Mouse (Mus musculus): Measurements from ENCODE around the gene Tsc22d3. TPM values are rescaled to one million over a fixed set of nuclear protein-coding genes. Genes with fewer than 3 reads are reported as not detected.
"Not testable (repeated sequence)": the region's sequence is repeated elsewhere in the genome, so short reads cannot be mapped to it uniquely, and the experiment has no call there.

Tsc22d3 gene
- polyA plus RNA-seq, 1 experiment from 2014 or later: 115 TPM

DNA sequence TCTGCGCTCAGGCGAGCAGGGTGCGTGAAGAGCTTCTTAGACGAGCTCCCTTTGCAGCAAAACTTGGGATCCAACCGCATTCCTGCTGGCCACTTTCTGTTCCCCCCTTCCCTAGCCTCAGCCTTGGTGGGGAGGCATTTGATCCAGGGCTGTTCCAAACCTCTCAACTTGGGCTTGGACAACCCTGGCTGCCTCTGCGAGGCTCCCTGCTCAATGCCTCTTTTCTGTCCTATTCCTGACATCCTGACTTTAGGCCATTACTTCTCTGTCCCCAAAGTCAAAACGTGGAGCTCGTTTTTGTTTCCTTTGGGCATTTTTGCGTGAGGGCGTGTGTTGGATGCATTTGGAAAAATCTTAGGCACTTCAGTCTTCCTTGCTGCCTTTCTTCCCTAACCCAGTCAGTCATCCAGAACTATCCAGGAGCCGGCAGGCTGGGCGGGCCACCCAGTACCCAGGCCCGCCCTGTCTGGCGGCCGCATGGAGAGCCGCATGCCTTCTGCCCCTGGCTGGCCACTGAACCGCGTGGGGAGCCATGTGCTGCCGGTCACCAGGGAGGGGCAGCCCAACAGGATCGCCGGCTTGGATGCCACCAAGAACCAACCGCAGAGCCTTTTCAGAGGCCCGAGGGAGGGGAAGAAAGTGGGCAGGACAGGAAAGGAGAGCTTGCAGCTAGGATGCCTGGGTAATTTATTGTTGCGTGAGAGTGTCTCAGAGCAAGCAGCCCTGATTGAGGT is 89.6 kb downstream of the Tsc22d3 start:
- Histone ChIP-seq H3K9me3 (no peaks in the 10 kb centered on the region), H3K36me3 (no peaks in the 10 kb centered on the region), H3K27ac (0 out of 2 replicates have a peak overlapping the region, but pooled peaks have one; percentile 23), H3K4me1 (replicated peaks) (peaks cover 10% of the 10 kb centered on the region; the same call in 1 of the 2 replicates), H3K9ac (replicated peaks) (no peak overlapping the region), H3K27me3 (peaks cover 71% of the 10 kb centered on the region), H3K4me2 (peak overlapping the region; percentile 46), H3K4me3 (replicated peaks) (peak overlapping the region; percentile 12; the same call in 1 of the 2 replicates)
- 35% methylated on average over 24 of the region's 24 CpGs for WGBS
- ATAC-seq (ENCODE audit: insufficient number of reproducible peaks, insufficient read depth, low FRiP score, low TSS enrichment, low read depth): no peak; the same call in 1 of the 2 replicates

DNA sequence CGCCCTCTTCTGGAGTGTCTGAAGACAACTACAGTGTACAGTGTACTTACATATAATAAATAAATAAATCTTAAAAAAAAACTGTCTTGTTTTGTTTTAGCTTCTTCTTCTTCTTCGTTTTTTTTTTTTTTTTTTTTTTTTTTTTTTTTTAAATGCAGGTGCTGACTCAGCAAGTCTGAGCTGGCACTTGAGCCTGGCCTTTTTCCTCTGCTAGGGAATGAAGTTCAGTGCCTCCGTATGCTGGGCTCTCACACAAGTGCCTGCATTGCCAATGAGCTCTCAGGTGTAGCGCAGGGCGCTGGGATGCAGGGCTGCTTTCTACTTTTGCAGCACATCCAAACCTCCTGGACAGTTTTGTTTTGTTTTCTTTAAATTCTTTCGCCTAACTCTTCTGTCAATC is 90.6 kb downstream of the Tsc22d3 start:
- Histone ChIP-seq H3K9ac (replicated peaks) (no peak overlapping the region), H3K36me3 (no peaks in the 10 kb centered on the region), H3K4me1 (replicated peaks) (peaks cover 10% of the 10 kb centered on the region; the same call in 1 of the 2 replicates), H3K4me3 (replicated peaks) (no peak overlapping the region), H3K4me2 (no peak overlapping the region), H3K27me3 (peaks cover 64% of the 10 kb centered on the region), H3K9me3 (no peaks in the 10 kb centered on the region), H3K27ac (no peak overlapping the region)
- WGBS: 71% methylated on average over 6 of the region's 6 CpGs
- no peak for ATAC-seq (ENCODE audit: insufficient number of reproducible peaks, insufficient read depth, low FRiP score, low TSS enrichment, low read depth)

DNA sequence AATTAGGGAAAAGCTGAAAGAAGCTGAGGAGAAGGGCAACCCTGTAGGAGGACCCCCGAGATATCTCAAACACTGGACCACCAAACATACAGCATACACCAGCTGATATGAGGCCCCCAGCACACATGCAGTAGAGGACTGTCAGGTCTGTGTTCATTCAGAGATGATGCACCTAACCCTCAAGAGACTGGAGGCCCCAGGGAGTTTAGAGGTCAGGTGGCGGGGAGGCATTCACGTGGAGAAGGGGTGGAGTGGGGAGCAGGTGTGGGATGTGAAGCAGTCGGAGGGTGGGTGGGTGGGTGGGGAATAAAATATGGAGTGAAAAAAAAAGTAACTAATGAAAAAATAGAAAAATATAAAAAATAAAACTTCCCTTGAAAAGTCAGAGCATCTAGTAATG is 91.7 kb downstream of the Tsc22d3 start:
- Histone ChIP-seq H3K27me3 (peaks cover 60% of the 10 kb centered on the region), H3K4me1 (replicated peaks) (peaks cover 10% of the 10 kb centered on the region; the same call in 1 of the 2 replicates)
- not testable (repeated sequence) for H3K4me2 ChIP-seq; H3K36me3 ChIP-seq; ATAC-seq (ENCODE audit: insufficient number of reproducible peaks, insufficient read depth, low FRiP score, low TSS enrichment, low read depth); H3K9ac ChIP-seq (replicated peaks); H3K4me3 ChIP-seq (replicated peaks); H3K27ac ChIP-seq; H3K9me3 ChIP-seq
- WGBS: 78% methylated on average over 4 of the region's 4 CpGs

DNA sequence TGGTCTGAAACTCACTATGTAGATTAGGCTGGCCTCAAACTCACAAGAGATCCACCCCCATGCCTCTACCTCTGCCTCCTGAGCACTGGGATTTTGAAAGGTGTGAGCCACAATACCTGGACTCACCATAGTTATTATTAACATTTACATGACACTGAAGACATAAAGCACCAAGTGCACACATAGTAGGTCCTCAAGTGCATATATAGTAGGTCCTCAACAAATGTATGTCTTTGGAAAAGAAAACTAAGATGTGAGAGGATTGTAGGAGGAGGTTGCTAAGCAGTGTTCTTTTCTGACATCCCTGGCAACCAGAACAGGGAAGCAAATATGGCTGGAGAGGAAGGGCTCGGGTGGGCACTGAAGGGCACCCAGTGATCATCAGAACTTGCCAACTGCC is 93.1 kb downstream of the Tsc22d3 start:
- peaks cover 58% of the 10 kb centered on the region for H3K27me3 ChIP-seq
- no peak overlapping the region for H3K4me3 ChIP-seq (replicated peaks)
- no peak overlapping the region for H3K9ac ChIP-seq (replicated peaks)
- WGBS: 69% methylated on average over 1 of the region's 1 CpGs
- H3K27ac ChIP-seq: no peak overlapping the region
- H3K4me1 ChIP-seq (replicated peaks): peaks cover 10% of the 10 kb centered on the region; the same call in 1 of the 2 replicates
- no peaks in the 10 kb centered on the region for H3K36me3 ChIP-seq
- H3K4me2 ChIP-seq: no peak overlapping the region
- ATAC-seq (ENCODE audit: insufficient number of reproducible peaks, insufficient read depth, low FRiP score, low TSS enrichment, low read depth): no peak
- H3K9me3 ChIP-seq: no peaks in the 10 kb centered on the region

DNA sequence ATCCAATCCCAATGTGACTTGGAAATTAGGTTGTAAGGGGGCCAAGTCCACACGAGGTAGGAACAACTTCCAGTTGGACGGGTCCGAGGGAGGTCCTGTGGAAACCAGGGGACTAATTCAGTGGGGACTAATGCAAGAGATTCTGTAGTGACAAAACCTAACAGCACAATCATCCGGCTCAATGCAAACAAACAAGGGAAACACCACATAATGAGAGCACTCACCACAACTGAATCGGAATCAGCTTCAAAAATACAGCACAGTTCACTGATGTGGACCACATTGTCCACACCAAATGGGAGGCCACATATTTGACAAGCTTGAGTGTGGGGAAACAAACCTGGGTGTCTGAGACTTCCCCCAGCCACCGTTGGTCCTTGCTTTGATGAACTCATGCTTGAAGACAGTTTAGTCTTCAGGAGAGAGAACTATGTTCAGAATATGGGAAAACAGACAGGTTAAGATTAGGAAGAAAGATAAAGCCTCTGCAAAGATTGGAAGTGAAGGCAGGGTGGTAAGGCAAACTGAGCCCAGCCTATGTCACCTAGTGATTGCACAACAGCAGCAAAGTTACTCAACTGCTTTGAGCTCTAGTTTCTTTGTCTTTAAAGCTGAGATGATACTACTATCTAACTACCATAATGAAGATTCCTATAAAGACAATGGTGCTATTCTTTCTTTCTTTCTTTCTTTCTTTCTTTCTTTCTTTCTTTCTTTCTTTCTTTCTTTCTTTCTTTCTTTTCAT is 93.9 kb downstream of the Tsc22d3 start:
- H3K27me3 ChIP-seq: peaks cover 57% of the 10 kb centered on the region
- H3K4me1 ChIP-seq (replicated peaks): peaks cover 4% of the 10 kb centered on the region; the same call in 1 of the 2 replicates
- WGBS: 78% methylated on average over 6 of the region's 6 CpGs
- no peak overlapping the region for H3K4me3 ChIP-seq (replicated peaks)
- ATAC-seq (ENCODE audit: insufficient number of reproducible peaks, insufficient read depth, low FRiP score, low TSS enrichment, low read depth): no peak
- no peaks in the 10 kb centered on the region for H3K36me3 ChIP-seq
- H3K27ac ChIP-seq: no peak overlapping the region
- H3K9me3 ChIP-seq: no peaks in the 10 kb centered on the region
- no peak overlapping the region for H3K4me2 ChIP-seq
- H3K9ac ChIP-seq (replicated peaks): no peak overlapping the region

DNA sequence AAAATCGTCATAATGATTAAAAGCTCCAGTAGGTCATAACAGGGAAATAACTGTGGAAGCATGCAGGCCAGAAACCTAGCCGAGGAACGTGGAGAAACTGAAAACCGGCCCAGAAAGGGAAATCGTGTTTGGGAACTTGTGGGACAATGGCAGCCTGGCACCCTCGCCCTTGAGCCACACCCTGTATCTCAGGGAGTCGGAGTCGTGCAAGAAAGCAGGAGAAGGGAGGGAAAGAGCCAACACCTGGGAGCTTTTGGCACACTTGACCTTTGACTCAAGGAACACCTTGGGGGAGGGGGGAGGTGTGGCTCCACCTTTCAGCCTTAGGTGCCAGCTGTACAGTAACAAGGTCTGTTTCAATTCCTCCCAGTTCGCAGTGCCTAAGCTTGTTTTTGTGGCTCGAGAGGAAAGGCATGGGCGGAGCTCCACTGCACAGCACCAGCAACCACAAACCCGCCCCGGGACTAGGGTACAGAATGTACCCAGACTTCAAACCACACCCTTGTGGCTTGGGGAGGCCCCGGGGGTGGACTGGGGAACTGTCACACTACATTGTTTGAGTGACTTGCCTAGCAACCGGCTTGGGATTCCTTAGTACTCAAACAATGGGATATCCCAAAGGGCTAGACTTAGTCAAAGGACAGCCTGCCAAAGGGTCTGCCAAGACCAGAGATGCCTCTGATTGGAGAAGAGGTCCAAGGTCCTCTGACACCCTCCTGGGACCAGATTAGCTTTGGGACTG is 94.8 kb downstream of the Tsc22d3 start:
- Histone ChIP-seq H3K27me3 (peaks cover 55% of the 10 kb centered on the region), H3K36me3 (no peaks in the 10 kb centered on the region), H3K27ac (no peak overlapping the region), H3K4me1 (replicated peaks) (no peaks in the 10 kb centered on the region), H3K4me3 (replicated peaks) (no peak overlapping the region), H3K9me3 (no peaks in the 10 kb centered on the region), H3K4me2 (no peak overlapping the region), H3K9ac (replicated peaks) (no peak overlapping the region)
- ATAC-seq (ENCODE audit: insufficient number of reproducible peaks, insufficient read depth, low FRiP score, low TSS enrichment, low read depth): no peak
- WGBS: 60% methylated on average over 15 of the region's 15 CpGs

DNA sequence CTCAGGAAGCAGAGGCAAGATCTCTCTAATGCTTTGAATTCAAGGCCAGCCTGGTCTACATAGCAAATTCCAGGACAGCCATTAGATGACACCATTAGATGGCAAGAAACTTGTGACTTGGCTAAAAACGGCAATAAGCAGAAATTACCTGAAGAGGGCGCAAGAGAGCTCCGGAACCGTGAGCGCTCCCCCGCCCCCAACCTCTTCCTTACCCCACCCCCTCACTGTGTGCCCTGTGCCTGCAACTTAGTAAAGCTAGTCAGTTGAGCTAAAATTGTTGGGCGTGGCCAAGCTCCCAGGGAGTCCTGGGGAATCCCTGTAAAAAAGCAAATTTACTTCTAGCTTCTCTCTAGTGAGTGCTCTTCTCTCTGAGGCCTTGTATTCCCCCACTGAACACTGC is 96.6 kb downstream of the Tsc22d3 start:
- 13% methylated on average over 7 of the region's 7 CpGs for WGBS
- Histone ChIP-seq H3K4me2 (no peak overlapping the region), H3K9ac (replicated peaks) (no peak overlapping the region), H3K4me1 (replicated peaks) (no peaks in the 10 kb centered on the region), H3K4me3 (replicated peaks) (no peak overlapping the region), H3K27ac (no peak overlapping the region), H3K36me3 (no peaks in the 10 kb centered on the region), H3K27me3 (peaks cover 54% of the 10 kb centered on the region), H3K9me3 (no peaks in the 10 kb centered on the region)
- 0 out of 2 replicates have a peak, but pooled peaks have one; percentile 56 for ATAC-seq (ENCODE audit: insufficient number of reproducible peaks, insufficient read depth, low FRiP score, low TSS enrichment, low read depth)

DNA sequence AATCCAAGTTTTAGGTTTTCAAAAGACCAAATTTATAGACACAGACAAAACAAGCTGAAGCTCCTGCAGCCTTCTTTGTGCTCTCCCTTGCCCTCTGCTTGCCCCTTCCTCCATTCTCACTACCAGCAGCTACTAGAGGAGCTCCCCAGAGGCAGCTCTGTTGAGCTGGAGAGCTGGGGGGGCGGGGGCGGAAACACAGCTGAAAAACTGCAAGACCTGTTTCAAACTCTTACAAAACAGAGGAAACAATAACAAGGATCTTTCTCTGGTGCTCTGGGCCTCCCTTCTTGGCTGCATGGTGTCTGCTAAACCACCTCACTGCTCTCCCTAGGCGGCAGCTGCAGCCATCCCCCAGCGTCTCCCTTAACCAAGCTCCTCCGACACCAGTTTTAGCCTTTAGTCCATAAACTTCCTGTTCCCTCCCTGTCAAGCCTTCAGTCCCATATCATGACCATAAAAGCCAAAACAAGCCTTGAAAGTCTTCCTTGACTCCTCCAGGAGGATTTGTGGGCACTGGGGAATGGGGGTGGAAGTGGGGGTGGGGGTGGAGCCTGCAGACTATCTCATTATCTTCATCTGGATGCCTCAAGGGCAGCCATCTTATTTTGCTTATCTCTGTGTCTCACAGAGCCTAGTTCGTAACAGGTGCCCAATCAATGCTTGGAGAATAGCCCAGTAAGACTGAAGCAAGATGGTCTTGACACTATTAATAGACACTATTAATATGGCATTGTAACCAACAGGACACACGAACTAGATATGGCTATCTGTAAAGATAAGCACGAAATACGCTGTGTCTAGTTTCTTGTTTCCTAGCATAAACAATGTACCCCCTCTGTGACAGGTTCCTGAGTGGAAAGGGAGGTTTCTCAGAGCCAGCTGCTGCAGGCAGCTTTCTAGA is 98.8 kb downstream of the Tsc22d3 start:
- no peak for ATAC-seq (ENCODE audit: insufficient number of reproducible peaks, insufficient read depth, low FRiP score, low TSS enrichment, low read depth)
- no peak overlapping the region for H3K9ac ChIP-seq (replicated peaks)
- peaks cover 42% of the 10 kb centered on the region for H3K27me3 ChIP-seq
- no peaks in the 10 kb centered on the region for H3K36me3 ChIP-seq
- H3K4me3 ChIP-seq (replicated peaks): no peak overlapping the region
- H3K9me3 ChIP-seq: no peaks in the 10 kb centered on the region
- H3K4me2 ChIP-seq: no peak overlapping the region
- H3K4me1 ChIP-seq (replicated peaks): no peaks in the 10 kb centered on the region
- H3K27ac ChIP-seq: no peak overlapping the region
- WGBS: 63% methylated on average over 9 of the region's 9 CpGs

DNA sequence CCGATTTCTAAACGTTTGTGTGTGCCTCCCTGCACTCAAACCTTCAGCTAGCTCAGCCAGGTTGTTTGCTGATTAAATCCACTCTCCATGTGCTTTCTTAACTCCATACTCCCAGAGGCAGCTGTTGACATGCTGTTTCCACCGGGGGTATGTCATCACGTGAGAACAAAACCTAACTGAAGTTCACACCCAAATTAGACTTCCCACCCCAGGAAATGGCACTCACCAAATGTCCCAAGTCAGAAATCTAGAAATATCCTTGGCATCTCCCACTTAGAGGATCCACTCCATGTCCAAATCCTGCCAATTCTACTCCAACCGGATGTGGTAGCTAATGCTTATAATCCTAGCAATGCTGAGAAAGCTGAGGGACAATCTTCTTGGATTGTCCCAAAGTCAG is 100.2 kb downstream of the Tsc22d3 start:
- WGBS: 81% methylated on average over 5 of the region's 5 CpGs
- H3K4me1 ChIP-seq (replicated peaks): no peaks in the 10 kb centered on the region
- H3K9me3 ChIP-seq: no peaks in the 10 kb centered on the region

DNA sequence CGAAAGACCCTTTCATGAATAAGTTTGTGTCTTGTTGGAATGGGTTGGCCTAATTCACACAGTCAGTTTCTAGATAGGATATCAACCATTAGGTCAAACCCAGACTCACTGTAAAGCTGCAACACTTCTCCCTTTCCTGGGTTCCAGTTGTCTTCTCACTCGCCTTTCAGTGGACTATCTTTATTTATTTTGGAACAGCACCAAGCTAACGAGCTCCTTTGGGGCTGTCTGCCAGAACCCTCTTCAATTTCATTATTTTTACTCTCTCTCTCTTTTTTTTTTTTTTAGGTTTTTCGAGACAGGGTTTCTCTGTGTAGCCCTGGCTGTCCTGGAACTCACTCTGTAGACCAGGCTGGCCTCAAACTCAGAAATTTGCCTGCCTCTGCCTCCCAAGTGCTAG is 102.0 kb downstream of the Tsc22d3 start:
- H3K4me3 ChIP-seq (replicated peaks); H3K4me2 ChIP-seq; H3K36me3 ChIP-seq; ATAC-seq (ENCODE audit: insufficient number of reproducible peaks, insufficient read depth, low FRiP score, low TSS enrichment, low read depth); H3K9me3 ChIP-seq; H3K4me1 ChIP-seq (replicated peaks); H3K27ac ChIP-seq; H3K9ac ChIP-seq (replicated peaks): not testable (repeated sequence)
- WGBS: 69% methylated on average over 4 of the region's 4 CpGs
- H3K27me3 ChIP-seq: peaks cover 52% of the 10 kb centered on the region

More for the DNA sequence above, 100.2 kb downstream of the Tsc22d3 start:
- H3K36me3 ChIP-seq: no peaks in the 10 kb centered on the region
- ATAC-seq (ENCODE audit: insufficient number of reproducible peaks, insufficient read depth, low FRiP score, low TSS enrichment, low read depth): no peak
- no peak overlapping the region for H3K27ac ChIP-seq
- H3K4me2 ChIP-seq: no peak overlapping the region
- H3K4me3 ChIP-seq (replicated peaks): no peak overlapping the region
- H3K9ac ChIP-seq (replicated peaks): no peak overlapping the region
- H3K27me3 ChIP-seq: peaks cover 40% of the 10 kb centered on the region
